Mouse (Mus musculus): Measurements from ENCODE around the gene Osbpl5. TPM values are rescaled to one million over a fixed set of nuclear protein-coding genes. Genes with fewer than 3 reads are reported as not detected.

Osbpl5 gene
- 35.9 and 37.1 TPM in 2 replicates for polyA plus RNA-seq (2012; rRNA removed)

DNA sequence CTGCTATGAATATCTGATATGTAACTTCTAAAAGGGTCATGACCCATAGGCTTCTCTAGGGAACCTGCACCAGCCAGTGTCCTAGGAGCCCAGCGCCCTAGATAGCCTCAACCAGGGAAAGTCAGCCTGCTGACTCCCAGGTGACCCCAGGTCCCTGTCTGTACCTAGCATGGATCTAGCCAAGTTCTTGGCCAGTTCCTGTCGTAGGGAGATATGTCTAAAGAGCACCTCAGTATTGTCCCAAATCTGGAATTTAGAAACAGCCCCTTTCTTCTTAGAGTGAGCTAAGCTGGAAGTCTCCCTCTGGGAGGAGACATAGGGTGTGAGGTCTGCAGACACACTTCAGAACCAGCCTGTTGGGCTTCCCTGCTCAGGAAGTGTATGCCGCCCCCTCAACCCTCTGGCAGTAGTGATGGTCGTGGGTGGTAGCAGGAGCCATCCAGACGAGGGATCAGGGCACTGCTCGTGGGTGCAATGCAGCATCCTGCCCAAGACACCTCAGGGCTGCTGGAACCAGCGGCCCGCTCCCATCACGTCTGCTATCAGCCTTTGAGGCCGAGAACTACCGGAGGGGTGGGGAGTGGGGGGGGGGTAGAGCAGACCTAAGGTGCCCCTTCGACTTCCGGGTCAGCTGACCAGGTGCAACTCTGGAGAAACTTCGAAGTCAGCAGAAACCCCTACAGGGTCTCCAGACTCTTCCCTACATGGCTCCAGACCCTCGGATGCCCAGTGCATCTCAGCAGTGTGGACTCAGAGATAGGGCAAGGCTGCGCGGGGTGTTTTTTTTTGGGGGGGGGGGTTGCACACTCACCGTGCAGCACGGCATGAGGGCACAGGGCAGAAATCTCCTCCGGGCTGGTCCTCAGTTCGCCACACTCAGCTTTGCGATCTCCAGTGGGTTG, at the start of gene Osbpl5:
TSS of gene Osbpl5 (minus strand) at position 861 of the 902 bp plus-strand sequence.

DNA sequence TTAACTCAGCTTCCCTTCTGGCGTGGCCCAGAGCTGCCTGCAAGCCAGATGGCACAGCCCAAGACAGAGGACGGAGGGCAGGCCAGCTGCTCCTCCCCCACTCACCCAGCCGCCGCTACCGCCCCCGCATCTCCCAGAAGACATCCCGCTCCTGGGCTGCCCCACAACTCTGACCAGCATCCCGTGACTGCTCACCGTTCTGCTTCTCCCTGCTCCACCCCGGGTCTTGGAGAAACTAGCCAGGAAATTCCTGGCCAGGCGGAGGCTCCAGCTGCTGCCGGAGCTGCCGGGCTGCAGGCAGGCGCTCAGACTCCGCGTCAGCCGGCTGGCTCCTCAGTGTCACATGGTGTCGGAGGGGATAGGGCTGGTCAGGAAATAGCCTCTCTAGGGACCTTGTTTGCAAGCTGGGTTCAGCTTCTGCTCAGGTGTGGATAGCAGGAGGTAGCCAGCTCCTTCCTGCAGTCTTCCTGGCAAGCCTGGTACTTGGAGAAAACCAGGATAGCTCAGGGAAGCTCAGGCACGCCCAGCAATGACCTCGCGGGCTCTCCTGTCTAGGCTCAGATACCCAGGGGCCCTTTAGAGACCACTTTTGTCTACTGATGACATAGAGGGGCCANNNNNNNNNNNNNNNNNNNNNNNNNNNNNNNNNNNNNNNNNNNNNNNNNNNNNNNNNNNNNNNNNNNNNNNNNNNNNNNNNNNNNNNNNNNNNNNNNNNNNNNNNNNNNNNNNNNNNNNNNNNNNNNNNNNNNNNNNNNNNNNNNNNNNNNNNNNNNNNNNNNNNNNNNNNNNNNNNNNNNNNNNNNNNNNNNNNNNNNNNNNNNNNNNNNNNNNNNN, 27.4 kb upstream of the Osbpl5 start, which contains the start of gene Mrgpre:
TSS of gene Mrgpre (minus strand) at position 505 of the 834 bp plus-strand sequence.

DNA sequence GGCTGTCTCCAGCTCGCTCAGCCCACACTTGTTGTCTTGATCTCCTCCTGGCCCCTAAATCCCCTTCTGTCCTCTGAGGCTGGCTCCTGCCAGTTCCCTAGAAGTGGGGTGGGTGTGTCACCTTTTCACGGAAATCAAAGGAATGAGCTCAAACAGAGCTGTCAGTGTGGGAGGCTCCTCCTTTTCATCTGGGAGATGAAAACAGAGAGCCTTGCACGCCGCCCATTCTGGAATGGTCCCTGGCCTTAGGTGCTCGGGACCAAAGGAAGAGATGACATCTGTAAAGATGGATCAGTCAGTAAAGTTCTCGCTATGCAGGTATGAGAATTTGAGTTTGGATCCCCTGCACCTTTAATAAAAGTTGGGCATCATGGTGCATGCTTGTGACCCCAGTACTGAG, 10.1 kb upstream of the Osbpl5 start, which contains the start of gene Mrgprg:
TSS of gene Mrgprg (minus strand) at position 101 of the 400 bp plus-strand sequence.

DNA sequence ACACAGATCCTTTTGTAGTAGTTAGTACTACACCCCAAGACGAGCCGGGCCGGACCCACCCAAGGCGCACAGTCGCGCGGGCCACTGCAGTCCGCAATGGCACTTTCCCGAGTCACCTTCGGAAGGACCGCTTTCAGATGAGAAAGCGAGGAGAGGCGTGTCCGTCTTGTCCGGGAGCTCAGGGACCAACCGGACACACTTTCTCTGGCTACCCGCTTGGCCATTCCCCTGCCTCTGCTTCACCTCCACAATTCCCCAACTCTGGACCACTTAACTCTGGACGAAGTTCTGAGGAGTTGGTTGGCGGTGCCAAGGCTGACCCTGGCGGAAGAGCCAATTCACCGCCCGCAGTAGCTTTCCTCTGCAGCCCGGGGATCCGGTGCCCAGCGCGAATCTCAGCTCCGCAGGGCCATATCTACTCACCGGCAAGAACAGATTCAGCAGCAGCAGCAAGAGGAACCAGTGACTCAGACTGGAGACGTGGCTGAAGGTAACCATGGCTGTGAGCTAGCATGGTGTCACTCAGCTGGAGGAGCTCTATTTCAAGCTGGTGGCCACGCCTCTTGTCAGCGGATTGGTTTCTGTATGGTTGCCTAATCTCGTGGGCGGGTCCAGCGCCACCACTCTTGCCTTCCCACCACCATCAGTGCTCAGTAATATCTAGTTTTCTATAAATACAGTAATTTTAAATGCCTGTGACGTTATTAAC, 71.3 kb downstream of the Osbpl5 start, which contains the start of gene Tnfrsf23:
TSS of gene Tnfrsf23 (minus strand) at position 514 of the 709 bp plus-strand sequence.

DNA sequence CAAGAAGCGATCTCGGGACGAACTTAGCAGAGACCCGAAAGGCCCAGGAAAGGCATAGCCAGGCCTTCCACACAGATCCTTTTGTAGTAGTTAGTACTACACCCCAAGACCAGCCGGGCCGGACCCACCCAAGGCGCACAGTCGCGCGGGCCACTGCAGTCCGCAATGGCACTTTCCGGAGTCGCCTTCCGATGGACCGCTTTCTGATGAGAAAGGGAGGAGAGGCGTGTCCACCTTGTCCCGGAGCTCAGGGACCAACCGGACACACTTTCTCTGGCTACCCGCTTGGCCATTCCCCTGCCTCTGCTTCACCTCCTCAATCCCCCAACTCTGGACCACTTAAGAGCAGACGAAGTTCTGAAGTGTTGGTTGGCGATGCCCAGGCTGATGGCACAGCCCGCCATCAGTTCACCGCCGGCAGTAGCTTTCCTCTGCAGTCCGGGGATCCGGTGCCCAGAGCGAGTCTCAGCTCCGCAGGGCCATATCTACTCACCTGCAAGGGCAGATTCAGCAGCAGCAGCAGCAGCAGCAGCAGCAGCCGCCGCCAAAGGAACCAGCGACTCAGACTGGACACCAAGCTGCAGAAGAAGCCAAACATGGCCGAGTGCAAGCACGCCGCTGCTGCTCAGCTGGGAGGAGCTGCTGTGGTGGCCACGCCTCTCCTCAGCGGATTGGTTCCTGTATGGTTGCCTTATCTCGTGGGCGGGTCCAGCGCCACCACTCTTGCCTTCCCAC, 107.6 kb downstream of the Osbpl5 start, which contains the start of gene Tnfrsf22:
TSS of gene Tnfrsf22 (minus strand) at position 628 of the 735 bp plus-strand sequence.

Other genes with a start within 250 kb of the Osbpl5 start
- 17.7 and 19.0 TPM in 2 replicates for gene Nap1l4, start 207.9 kb downstream of the Osbpl5 start, polyA plus RNA-seq (2012; rRNA removed)
- 9.1 and 10.4 TPM in 2 replicates for gene Cars, start 156.9 kb downstream of the Osbpl5 start, polyA plus RNA-seq (2012; rRNA removed)
- 0.02 and 0.08 TPM in 2 replicates for gene Tnfrsf26, start 128.3 kb downstream of the Osbpl5 start, polyA plus RNA-seq (2012; rRNA removed)
- gene Tnfrsf22, start 107.3 kb downstream of the Osbpl5 start, polyA plus RNA-seq (2012; rRNA removed) = 1.0 and 1.8 TPM in 2 replicates
- 1.4 and 1.9 TPM in 2 replicates for gene Tnfrsf23, start 71.1 kb downstream of the Osbpl5 start, polyA plus RNA-seq (2012; rRNA removed)
- 0.05 TPM in 1 of 2 replicates, not detected in the other for gene Mrgprg, start 10.0 kb upstream of the Osbpl5 start, polyA plus RNA-seq (2012; rRNA removed)
- 1.1 and 1.8 TPM in 2 replicates for gene Mrgpre, start 27.5 kb upstream of the Osbpl5 start, polyA plus RNA-seq (2012; rRNA removed)
- gene Nadsyn1, start 65.9 kb upstream of the Osbpl5 start, polyA plus RNA-seq (2012; rRNA removed) = 8.8 TPM in 2 replicates
- gene Dhcr7, start 66.2 kb upstream of the Osbpl5 start, polyA plus RNA-seq (2012; rRNA removed) = 31.5 and 32.9 TPM in 2 replicates
- gene Gm498, start 109.9 kb upstream of the Osbpl5 start, polyA plus RNA-seq (2012; rRNA removed) = not detected in 2 replicates
- 0.81 and 0.83 TPM in 2 replicates for gene Shank2, start 244.9 kb upstream of the Osbpl5 start, polyA plus RNA-seq (2012; rRNA removed)